Mouse (Mus musculus) spleen, postnatal 10 days (tissue): ENCODE results near the gene Bok.

Experiments
- DNase-seq, 2 experiments: peaks; one replicate each; pipeline ENCODE4 v3.0.0; 2021 to 2022; ENCODE audit warnings: low spot score in 2 of 2

Gene Bok

DNA sequence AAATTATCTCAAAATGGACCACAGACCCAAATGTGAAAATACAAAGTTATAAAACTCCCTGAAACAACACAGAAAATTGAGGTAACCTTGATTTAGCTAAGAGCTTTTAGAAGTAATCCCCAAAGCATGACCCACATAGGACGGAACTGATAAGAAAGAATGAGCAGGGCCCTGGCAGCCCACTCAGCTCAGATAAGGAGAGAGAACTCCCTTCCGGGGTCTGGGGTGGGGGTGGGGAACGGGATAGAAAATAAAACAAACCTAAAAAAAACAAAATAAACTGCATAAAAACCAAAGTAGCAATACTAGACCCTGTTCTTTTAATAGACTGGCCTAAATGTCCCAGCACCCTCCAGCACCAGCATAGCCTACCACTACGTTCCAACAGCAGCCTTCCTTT, 56.5 kb downstream of the Bok start:
- no peak for DNase-seq

DNA sequence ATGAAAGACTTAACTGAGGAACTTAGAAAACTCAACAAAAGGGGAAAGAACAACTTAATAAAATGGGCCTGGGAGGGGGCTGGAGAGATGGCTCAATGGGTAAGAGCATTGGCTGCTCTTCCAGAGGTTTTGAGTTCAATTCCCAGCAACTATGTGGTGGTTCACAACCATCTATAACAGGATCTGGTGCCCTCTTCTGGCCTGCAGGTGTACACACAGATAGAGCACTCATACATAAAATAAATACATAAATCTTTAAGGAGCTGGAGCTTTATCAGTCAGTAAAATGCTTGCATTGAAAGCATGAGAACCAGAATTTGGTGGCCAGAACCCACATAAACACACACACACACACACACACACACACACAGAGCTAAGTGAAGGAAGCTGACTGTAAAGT, 57.5 kb downstream of the Bok start:
- peak in 1 of 2 experiments; percentile 44 for DNase-seq
